7 mouse cellular contexts compared by ENCODE assay signal in genomic region chr4:126219540-126219939, GRCm38 (mm10). TPM values are rescaled to one million over a fixed set of nuclear protein-coding genes. Genes with fewer than 3 reads are reported as not detected.
DNase-seq lines count a peak whose midpoint lies in the region; ATAC-seq and TF ChIP-seq lines count a peak whose summit lies in the region.
"Not testable (repeated sequence)": the region's sequence is repeated elsewhere in the genome, so short reads cannot be mapped to it uniquely, and the experiment has no call there.

No protein-coding gene starts in this region.

- H3K9ac ChIP-seq in intestine, postnatal 0 days (ENCODE audit: low read depth, low read length); stomach, postnatal 0 days (ENCODE audit: low read length): not testable (repeated sequence)

- not testable (repeated sequence) for H3K4me2 ChIP-seq in intestine, postnatal 0 days (replicated peaks; ENCODE audit: low read depth); stomach, postnatal 0 days (replicated peaks; ENCODE audit: low read depth)

- not testable (repeated sequence) for TF ChIP-seq EP300 in stomach, postnatal 0 days (optimal IDR thresholded peaks at IDR 0.05)

- not testable (repeated sequence) for H3K4me3 ChIP-seq in E14TG2a.4 (replicated peaks; ENCODE audit: low read length); intestine, postnatal 0 days (ENCODE audit: low read depth, low read length); stomach, postnatal 0 days (ENCODE audit: low read depth, low read length)

- not testable (repeated sequence) for H3K27ac ChIP-seq in intestine, postnatal 0 days (ENCODE audit: low read depth, low read length); stomach, postnatal 0 days (replicated peaks)

- not testable (repeated sequence) for ATAC-seq in intestine, postnatal 0 days; stomach, postnatal 0 days (ENCODE audit: low FRiP score, low TSS enrichment)

- peak; percentile 46 for DNase-seq in ES-CJ7 (ENCODE audit: low read depth, low spot score)
- peak; percentile 69 for DNase-seq in R1 (ENCODE audit: low read depth, low spot score)
- peak; percentile 51 for DNase-seq in ZHBTc4 (ENCODE audit: low read depth, low spot score)
- DNase-seq in induced T-regulatory cell, adult 2 months (ENCODE audit: low read depth): peak; percentile 29
- not testable (repeated sequence) for DNase-seq in stomach, postnatal 0 days (ENCODE audit: low spot score)

- H3K36me3 ChIP-seq in E14TG2a.4 (ENCODE audit: insufficient read depth, low read length); intestine, postnatal 0 days (ENCODE audit: control insufficient read depth, insufficient read depth); stomach, postnatal 0 days (ENCODE audit: control insufficient read depth, insufficient read depth, low read length): not testable (repeated sequence)

- not testable (repeated sequence) for H3K27me3 ChIP-seq in E14TG2a.4 (ENCODE audit: insufficient read depth, low read length); intestine, postnatal 0 days (replicated peaks; ENCODE audit: control insufficient read depth, insufficient read depth, low read length); stomach, postnatal 0 days (ENCODE audit: control insufficient read depth, insufficient read depth, low read length)

- TF ChIP-seq CTCF in E14TG2a.4 (conservative IDR thresholded peaks at IDR 0.05; ENCODE audit: low read length): peak; percentile 23
- TF ChIP-seq CTCF in intestine, postnatal 0 days (IDR thresholded peaks at IDR 0.05; ENCODE audit: low read depth): 0 out of 2 replicates have a peak, but pooled peaks have one; percentile 12
- TF ChIP-seq CTCF in stomach, postnatal 0 days (IDR thresholded peaks at IDR 0.05; ENCODE audit: low read depth): 0 out of 2 replicates have a peak, but pooled peaks have one; percentile 14

- H3K9me3 ChIP-seq in E14TG2a.4 (ENCODE audit: low read length); intestine, postnatal 0 days (ENCODE audit: control insufficient read depth); stomach, postnatal 0 days (ENCODE audit: control insufficient read depth, low read length): not testable (repeated sequence)

- H3K4me1 ChIP-seq in E14TG2a.4 (replicated peaks; ENCODE audit: low read depth, low read length); intestine, postnatal 0 days (replicated peaks; ENCODE audit: control insufficient read depth, insufficient read depth, low read length); stomach, postnatal 0 days (replicated peaks; ENCODE audit: control insufficient read depth, insufficient read depth): not testable (repeated sequence)

- WGBS in intestine, postnatal 0 days: 73% methylated on average over 3 of the region's 3 CpGs
- 67% methylated on average over 3 of the region's 3 CpGs for WGBS in stomach, postnatal 0 days

RNA-seq across cellular contexts. Expression of gene Thrap3, which starts 17.0 kb away (rescaled TPM):
- 56.7 and 67.5 TPM in 2 replicates for polyA plus RNA-seq in intestine, postnatal 0 days (2015; fragmentation: Nextera tagmentation; extraction: Ambion mirVana)
- 70.3 and 78.7 TPM in 2 replicates for polyA plus RNA-seq in stomach, postnatal 0 days (2015; fragmentation: Nextera tagmentation; extraction: Ambion mirVana)

RNA-seq across cellular contexts. Expression of gene Map7d1, which starts 36.6 kb away (rescaled TPM):
- 11.7 and 12.2 TPM in 2 replicates for polyA plus RNA-seq in intestine, postnatal 0 days (2015; fragmentation: Nextera tagmentation; extraction: Ambion mirVana)
- polyA plus RNA-seq in stomach, postnatal 0 days (2015; fragmentation: Nextera tagmentation; extraction: Ambion mirVana): 15.2 and 17.8 TPM in 2 replicates

RNA-seq across cellular contexts. Expression of gene Trappc3, which starts 42.6 kb away (rescaled TPM):
- 115 and 126 TPM in 2 replicates for polyA plus RNA-seq in intestine, postnatal 0 days (2015; fragmentation: Nextera tagmentation; extraction: Ambion mirVana)
- 80.7 and 84.6 TPM in 2 replicates for polyA plus RNA-seq in stomach, postnatal 0 days (2015; fragmentation: Nextera tagmentation; extraction: Ambion mirVana)

RNA-seq across cellular contexts. Expression of gene Sh3d21, which starts 56.2 kb away (rescaled TPM):
- polyA plus RNA-seq in intestine, postnatal 0 days (2015; fragmentation: Nextera tagmentation; extraction: Ambion mirVana): 10.0 and 12.3 TPM in 2 replicates
- polyA plus RNA-seq in stomach, postnatal 0 days (2015; fragmentation: Nextera tagmentation; extraction: Ambion mirVana): 8.4 and 12.0 TPM in 2 replicates
